Mouse (Mus musculus): ENCODE results near the gene Gm9887.
"Not testable (repeated sequence)": the region's sequence is repeated elsewhere in the genome, so short reads cannot be mapped to it uniquely, and the experiment has no call there.

Gene Gm9887

DNA sequence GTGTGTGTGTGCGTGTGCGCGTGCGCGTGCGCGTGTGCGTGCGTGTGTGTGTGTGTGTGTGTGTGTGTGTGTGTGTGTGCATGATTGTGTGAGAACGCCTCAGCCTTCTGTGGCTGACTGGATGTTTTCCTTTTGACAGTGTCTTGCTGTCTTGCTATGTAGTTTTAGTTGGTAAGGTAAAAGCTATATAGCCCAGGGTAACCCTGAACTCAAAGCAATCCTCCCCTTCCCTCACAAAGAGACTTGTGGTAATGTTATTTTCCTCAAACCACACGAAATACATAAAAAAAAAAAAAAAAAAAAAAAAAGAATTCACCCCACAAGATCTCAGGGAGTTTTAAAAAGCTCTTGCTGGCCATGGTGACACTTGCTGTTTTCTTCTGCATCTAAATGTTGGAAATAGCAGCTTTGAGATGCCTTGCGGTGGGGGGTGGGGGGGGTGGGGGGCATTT lies 14.0 kb upstream of the Gm9887 start:
- not testable (repeated sequence) for DNase-seq (ENCODE audit: low spot score)

DNA sequence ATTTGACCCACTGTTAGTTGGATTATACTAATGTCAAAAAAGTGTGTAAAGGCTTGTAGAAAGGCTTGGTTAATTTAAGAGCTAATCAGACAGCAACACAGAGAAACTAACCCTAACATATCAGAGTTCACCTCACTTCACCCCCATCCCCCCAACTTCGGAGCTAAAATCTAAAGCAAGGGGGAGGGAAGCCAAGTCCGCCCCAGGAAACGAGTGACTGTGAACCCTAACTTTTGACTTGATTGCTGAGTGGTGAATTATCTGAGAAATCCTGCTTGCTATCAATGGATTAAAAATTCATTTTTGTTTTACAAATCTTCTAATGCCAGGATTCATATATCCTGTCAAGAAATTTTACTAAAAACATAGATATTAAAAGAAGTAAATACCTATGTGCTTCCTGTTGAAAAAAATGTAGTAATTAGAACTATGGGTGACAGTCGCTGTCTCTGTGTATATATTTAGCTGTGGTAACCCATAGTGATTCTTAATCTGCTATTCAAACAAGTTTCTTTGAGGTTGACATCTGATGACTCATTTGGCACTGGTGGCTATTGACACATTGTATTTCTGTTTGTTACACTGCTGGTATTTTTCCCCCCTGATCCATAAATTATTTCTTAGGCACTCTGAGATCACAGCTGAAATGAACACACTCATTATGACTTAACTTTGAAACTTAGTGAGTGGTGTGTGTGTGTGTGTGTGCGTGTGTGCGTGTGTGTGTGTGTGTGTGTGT lies 13.5 kb upstream of the Gm9887 start:
- DNase-seq (ENCODE audit: low spot score) = no peak

DNA sequence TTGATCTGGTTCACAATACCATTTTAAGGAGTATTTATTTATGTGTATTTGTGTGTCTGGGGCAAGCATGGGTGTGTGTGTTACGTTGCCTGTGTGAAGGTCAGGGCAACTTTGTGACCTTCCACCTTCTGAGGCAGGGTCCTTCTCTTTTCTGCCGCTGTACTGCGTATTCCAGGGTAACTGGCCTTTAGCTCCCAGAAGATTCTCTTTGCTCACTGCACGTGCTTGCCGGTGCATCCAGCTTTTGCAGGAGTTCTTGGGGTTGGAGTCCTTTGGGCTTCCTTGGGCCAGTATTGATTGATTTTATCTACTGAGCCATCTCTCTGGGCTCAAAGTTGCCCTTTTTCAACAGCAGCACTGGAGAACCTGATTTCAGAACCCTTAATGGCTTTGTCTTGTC lies 12.3 kb upstream of the Gm9887 start:
- no peak for DNase-seq (ENCODE audit: low spot score)

DNA sequence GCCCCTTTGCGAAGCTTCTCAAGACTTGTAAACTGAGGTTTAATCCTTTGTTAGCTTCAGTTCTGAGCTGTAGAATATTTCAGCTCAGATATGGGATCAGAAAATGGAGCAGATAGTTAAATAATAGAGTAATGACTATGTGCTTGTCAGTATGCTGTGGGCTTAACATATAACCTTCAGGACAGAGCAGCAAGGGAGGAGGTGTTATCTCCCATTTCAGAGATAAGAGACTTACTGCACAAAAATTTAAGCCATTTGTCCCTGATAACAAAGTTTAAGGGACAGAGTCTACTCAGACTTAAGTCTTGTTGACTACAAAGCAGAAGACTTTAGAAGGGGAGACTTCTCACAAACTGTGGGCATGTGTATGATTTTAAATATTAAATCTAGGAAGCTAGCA lies 10.6 kb upstream of the Gm9887 start:
- no peak for DNase-seq (ENCODE audit: low spot score)

DNA sequence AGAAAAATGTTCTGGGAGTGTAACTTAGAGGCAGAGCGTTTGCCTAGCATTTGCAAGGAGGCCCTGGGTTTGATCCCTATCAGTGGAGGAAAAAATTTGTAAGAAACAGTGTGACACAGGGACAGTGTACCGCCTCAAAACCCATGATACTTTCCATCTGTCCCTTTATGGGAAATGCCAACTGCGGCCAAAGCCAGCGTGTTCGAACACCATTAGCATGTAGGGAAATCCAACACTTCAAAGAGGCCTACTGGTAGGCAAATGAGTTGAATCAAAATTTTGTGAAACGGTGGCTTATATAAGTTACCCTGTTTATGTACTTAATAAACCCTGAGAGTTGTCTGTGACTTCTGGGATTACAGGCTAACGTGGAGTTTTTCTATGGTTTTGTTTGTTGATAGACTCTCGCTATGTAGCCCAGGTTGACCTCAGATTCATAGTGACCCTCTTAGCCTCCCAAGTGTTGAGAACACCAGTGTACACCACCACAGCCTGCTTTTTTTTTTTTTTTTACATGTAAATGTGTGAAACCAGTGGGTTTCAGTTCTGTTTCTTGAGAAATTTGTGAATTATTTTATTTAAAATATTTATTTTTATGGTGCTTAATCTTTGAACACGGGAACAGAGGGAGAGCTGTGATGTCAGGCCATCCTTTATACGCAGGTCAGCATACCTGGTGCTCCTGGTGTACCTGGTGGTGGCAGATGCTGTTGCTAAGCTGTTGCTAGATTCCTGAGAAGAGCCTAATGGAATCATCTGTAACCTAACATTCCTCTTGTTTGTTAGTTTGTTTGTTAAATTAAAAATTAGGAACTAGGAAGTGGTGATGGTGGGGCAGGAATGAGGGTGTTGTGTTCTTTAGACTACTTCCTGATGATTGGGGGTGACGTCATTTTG lies 6.5 kb upstream of the Gm9887 start:
- no peak for DNase-seq (ENCODE audit: low spot score)

DNA sequence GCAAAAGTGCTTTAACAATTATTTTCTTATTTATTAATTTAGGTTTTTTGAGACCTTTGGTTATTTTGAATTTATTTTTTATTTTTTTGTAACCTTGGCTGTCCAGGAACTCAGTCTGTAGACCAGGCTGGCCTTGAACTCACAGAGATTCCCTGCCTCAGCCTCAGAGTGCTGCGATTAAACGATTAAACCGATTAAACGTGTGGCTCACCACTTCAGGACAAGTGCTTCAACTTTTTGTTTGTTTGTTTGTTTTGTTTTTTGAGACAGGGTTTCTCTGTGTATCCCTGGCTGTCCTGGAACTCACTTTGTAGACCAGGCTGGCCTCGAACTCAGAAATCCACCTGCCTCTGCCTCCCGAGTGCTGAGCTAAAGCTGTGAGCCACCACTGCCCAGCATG lies 5.4 kb upstream of the Gm9887 start:
- DNase-seq (ENCODE audit: low spot score) = not testable (repeated sequence)

DNA sequence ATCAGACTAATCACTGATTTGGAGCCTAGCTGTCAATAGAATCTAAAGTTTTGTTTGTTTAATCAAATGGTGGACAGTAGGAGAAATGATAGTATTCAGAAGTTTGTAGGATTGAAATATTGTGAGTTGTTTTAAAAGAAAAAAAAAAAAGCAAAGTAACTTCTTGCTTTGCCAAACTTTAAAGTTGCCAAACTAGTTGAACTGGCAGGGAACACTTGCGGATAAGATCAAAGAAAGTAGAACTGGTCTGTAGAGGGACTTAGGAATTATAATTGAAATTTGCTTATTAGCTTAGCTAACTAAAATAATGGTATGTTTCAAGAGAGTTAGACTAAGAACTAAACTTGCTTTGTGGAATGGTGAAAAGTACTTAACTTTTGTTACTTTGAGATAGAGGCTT lies 4.9 kb upstream of the Gm9887 start:
- DNase-seq (ENCODE audit: low spot score) = no peak

DNA sequence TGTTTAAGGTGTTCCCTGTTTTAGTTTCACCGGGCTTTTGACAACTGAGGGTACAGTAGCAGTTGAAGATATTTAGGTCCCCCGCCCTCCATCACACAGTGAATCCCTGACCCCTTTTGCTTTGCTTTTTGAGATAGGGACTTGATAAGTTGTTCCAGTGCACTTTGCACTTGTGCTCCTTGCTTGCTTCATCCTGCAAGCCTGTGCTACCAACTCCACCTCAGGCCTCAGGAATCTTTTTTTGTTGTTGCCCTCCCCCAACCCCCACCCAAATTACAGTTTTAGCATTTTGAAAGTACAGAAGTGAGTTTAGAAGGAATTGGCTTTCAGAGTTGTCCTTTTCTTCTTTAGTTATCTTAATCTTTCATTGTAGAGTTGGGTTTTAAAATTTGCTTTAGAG lies 3.9 kb upstream of the Gm9887 start:
- no peak for DNase-seq (ENCODE audit: low spot score)

DNA sequence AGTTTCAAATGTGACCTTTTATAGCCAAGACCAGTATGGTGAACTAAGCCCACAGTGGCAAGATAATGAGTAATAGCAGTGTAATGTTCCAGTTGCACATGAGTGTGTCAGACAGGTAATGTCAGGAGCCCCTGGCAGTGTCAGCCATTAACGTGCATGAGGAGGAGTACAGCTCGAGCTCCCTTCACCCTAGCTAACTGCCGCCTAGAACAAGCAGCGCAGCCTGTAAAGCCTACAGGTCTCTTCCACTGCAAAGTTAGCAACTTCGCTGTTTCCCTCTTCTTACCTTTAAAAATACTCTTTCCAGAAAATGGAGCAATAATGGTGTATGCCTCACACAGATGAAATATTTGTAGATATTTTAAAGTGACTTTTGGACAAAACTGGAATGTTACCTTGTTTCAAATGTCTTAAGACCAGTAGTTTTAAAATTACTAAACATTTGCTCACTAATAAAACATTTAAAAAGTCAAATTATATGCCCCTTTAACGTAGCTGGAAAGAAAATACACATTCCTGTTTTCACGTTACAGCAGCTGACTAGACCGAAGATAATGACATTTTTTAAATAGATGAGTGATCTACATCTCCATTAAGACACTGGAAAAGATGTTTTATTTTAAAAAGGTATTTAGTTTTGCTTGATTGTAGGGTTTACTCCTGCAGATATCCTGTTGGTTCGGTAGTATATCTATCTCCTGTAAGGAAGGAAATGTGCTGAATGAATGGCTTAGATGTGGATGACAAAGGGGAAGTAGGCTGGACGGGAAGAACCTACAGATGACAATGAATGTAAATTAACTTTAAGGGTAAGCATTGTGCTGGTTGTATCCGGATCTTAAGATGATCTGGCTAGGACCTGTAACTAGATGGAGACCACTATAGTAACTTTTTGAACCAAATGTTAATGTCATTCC lies 1.9 kb upstream of the Gm9887 start:
- no peak for DNase-seq (ENCODE audit: low spot score)

DNA sequence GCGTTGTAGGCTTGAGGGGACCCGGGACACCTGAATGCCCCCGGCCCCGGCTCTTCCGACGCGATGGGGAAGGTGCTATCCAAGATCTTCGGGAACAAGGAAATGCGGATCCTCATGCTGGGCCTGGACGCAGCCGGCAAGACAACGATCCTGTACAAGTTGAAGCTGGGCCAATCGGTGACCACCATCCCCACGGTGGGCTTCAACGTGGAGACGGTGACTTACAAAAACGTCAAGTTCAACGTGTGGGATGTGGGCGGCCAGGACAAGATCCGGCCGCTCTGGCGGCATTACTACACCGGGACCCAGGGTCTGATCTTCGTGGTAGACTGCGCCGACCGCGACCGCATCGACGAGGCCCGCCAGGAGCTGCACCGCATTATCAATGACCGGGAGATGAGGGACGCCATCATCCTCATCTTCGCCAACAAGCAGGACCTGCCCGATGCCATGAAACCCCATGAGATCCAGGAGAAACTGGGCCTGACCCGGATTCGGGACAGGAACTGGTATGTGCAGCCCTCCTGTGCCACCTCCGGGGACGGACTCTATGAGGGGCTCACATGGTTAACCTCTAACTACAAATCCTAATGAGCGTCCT lies 573 bp upstream of the Gm9887 start:
- DNase-seq (ENCODE audit: low spot score) = no peak

DNA sequence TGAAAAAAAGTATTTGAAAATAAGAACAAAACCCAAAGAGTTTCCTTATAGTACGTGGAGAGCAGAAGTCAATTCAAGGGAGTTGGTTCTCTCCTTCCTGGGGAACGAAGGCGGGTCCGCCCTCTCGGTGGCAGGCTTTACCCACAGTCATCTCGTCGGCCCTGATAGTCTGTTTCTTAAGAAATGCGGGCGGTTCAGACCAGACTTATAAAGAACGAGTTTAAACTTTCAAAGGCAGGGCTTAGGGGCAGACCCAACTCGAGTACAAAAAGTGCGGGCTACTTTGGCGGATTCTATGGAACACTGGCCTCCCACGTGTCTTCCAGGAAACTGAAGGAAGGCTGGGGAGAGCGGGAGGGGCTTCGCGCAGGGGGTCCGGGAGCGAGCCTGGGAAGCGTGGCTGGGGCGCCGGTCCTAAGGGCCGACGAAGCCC lies 821 bp downstream of the Gm9887 start:
- peak; percentile 72 for DNase-seq (ENCODE audit: low spot score)

DNA sequence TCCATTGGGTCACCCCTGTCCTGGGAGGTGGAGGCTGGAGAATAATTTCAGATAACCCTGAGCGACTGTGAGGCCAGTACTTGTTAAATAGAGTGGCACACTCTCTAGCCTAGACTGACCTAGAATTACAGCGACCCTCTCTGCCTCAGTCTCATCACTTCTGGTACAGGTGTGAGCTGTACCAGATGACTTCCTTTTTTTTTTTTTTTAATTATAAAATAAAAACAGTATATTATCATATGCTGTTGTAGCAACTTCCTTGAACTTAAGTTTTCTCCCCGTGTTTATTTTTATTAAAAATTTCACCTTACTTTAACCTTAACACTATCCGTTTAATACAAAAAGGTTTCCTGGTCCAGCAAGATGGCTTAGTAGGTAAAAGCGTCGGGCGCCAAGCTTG lies 1.3 kb downstream of the Gm9887 start:
- no peak for DNase-seq (ENCODE audit: low spot score)

DNA sequence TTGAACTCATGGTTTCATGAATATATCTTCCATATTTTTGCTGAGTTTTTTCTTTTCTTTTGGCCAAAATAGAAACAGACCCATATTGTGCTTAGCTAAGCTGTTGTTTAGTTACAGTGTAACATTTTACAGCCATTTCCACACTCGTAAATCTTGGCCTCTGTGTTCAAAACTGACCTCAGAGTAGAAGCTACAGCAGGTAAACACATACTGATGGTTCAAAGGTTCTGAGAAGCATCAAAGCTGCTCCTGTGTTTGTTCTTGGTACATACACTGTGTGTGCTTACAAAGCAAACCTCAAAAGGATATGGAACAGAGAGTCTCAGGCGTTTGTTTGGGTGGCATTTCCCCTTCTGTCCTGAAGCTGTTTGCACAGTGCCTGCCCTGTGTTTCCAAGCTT lies 4.7 kb downstream of the Gm9887 start:
- DNase-seq (ENCODE audit: low spot score) = no peak

DNA sequence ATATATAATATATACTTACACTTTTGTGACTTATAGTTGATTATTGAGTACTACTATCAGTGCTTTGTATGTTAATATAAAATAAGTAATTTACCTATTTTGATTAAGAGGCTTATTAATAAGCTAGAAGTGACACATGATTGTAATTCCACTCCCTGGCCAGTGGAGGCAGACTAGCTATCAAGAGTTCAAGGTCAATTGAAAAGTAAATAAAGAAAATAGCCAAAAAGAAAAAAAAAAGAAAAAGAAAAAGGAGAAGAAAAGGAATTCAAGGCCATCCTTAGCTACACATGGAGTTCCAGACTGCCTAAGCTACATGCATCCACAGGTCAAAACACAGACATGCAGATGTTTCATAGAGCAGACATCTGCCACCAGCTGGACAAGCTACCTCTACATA lies 5.8 kb downstream of the Gm9887 start:
- DNase-seq (ENCODE audit: low spot score) = no peak

DNA sequence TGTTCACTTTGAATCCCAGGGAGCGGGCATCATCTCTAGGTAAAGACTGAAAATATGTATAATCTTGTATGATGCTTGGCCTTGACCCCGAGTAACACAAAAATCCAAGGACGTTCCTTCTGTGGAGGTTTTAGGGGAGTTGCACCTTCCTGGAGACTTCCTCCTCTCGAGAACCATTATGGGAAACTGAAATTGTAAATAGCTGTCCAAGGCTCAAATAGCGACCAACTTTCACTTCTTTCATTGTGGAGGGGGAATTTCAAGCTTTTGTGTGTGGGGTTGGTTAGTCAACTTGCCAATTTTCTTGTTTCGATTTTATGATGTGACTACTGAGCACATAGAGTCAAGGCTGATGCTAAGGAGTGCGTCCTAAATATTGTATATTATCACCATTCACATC lies 6.5 kb downstream of the Gm9887 start:
- DNase-seq (ENCODE audit: low spot score) = no peak

DNA sequence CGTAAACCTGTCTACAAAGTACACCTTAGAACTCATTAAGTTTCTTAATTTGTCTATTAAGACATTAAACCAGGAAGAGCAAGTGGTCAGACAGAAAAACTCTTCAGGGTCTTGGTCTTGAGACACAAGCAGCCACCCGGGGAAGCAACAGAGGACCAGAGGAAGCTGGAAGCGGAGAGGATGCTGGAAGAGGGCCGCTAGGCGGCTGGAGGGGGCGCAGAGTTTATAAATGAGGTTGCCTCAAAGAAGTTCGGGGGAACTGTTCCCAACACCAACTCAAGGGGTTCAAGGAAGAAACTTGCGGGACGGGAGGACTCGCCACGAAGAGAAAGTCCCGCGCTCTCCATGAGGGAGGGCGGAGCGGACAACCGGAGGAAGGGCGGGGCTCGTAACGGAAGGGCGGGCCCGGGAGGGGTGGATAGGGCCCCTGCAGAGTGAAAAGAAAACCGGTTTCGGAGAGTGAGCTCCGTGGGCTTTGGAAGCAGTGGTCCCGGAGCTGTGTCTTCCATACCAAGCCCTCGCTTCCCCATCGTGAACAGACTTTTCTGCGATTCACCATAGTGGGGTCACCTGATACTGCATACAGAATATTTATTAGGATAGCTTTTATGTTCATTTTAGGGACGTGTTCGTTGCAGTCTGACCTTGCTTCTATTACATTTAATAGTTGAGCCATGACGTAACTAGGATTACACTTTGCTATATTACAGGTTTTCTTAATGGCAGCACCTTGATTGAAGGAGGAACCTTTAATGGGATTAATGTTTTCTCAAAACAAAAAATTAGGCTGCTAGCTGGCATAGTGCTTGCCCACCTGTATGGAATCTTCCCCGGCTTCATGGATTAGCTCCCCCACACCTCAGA lies 8.1 kb downstream of the Gm9887 start:
- DNase-seq (ENCODE audit: low spot score) = no peak

DNA sequence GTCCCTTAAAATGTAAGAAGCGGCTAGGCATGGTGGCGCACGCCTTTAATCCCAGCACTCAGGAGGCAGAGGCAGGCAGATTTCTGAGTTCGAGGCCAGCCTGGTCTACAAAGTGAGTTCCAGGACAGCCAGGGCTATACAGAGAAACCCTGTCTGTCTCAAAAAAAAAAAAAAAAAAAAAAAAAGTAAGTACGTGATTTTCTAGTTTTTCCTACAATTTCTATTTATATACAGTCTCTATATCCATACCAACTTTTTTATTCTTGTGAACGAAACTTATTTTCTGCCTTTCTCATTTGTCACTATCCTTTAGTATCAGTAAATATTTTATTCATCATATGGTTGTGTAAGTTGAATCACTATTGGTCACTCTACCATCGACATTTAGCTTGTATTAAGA lies 9.1 kb downstream of the Gm9887 start:
- not testable (repeated sequence) for DNase-seq (ENCODE audit: low spot score)

DNA sequence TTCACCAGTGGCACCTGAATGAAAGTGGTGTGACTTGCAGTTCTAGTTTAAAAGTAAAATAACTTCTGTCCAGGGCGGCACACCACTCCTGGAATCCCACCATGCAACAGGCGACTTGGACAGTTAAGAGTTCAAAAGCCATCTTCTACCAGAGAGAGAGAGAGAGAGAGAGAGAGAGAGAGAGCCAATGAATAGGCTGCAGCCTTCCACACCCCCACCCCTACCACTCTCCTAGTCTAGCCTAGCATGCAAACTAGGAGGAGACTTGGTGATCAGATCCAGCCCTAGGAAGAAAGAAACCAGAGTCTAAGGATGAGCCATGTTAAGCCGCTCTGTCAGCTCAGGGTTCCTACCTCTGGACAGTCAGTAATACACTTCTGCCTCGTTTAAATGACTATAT lies 9.9 kb downstream of the Gm9887 start:
- DNase-seq (ENCODE audit: low spot score) = no peak

DNA sequence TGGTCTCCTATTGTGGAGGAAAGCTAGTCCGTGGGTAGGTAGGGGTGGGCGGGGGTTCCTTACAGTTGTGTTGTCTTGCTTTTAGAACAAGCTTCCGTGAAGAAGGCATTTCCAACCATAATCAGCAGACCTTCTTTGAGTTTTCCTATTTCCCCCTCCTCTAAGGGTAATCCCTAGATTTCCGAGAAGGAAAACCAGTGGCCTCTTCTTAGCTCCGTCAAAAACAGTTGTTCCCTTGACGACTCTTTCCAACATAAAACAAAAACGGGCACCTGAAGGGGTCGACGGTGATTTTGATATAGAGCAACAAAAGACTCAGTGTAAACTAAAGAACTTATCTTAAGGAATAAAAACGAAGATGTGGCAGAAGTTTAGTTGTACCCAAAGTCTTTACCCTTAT lies 10.3 kb downstream of the Gm9887 start:
- no peak for DNase-seq (ENCODE audit: low spot score)

DNA sequence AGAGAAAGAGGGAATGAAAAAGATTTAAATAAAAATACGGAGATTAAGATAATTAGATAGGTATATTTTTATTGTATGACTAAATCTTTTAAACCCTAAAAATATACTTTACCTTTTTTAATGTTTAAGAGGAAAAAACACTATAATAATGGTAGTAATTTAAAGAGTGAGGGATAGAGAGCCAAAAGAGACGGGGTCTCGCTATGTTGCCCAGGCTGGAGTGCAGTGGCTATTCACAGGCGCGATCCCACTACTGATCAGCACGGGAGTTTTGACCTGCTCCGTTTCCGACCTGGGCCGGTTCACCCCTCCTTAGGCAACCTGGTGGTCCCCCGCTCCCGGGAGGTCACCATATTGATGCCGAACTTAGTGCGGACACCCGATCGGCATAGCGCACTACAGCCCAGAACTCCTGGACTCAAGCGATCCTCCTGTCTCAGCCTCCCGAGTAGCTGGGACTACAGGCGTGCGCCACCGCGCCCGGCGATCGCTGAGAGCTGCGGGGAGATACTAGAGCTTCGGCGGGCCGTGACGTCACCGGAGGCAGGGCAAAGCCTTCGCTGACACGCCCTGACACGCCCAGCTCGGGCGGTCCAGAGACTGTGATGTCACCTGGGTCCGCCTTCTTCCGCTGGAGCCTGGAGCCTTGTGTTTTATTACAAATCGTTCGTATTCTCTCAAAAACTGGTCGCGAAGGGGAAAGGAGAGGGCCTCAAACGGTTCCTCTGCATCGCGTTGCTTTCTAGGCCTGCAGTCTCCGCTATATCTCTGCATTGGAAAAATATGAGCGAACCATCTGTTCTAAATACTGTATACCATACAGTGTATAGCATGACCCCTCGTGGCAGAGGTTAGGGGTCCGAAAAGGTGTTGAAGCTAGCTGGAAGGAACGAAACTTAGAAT lies 11.0 kb downstream of the Gm9887 start:
- peak; percentile 95 for DNase-seq (ENCODE audit: low spot score)

All from layer of hippocampus, adult 9-10 months (tissue).